Mouse (Mus musculus) liver, embryonic 14.5 days (tissue): ENCODE results near the gene Usp28.
A peak's percentile ranks its signal among the peaks of the same experiment; 100 is the strongest.

Source experiments
- CTCF ChIP-seq: IDR thresholded peaks from 2 replicates; pipeline ENCODE4 v1.5.1; 2016; ENCODE audit warnings: antibody characterized with exemption, low read depth, control low read depth
- EP300 ChIP-seq: IDR thresholded peaks from 2 replicates; pipeline ENCODE4 v1.6.1; 2016; ENCODE audit warnings: antibody characterized with exemption, low read depth

- TF ChIP-seq EP300 (no peak), CTCF (peak; percentile 74)
Measured at GRCm38 (mm10) chr9:49081561-49081960, 96.4 kb downstream of the Usp28 start.
